Mouse (Mus musculus): ENCODE results near the gene Asrgl1.
"Not testable (repeated sequence)": the region's sequence is repeated elsewhere in the genome, so short reads cannot be mapped to it uniquely, and the experiment has no call there.

GRCm38 (mm10) chr19:9123986-9124385 lies 11.4 kb downstream of the Asrgl1 start:
- not testable (repeated sequence) for TF ChIP-seq CTCF (IDR thresholded peaks at IDR 0.05; ENCODE audit: borderline replicate concordance, control insufficient read depth, extremely low read depth, insufficient read depth, low read length, poor library complexity); POLR2A (IDR thresholded peaks at IDR 0.05; ENCODE audit: control insufficient read depth, extremely low read depth, insufficient read depth, low read length, poor library complexity)
